Mouse (Mus musculus): ENCODE measurements at regions not wholly inside any gene's neighbourhood (a gene's known extent, or its start where the extent isn't known, plus 50 kb on each side); places are given as distances from the start of the nearest gene placed in this dataset.

DNA sequence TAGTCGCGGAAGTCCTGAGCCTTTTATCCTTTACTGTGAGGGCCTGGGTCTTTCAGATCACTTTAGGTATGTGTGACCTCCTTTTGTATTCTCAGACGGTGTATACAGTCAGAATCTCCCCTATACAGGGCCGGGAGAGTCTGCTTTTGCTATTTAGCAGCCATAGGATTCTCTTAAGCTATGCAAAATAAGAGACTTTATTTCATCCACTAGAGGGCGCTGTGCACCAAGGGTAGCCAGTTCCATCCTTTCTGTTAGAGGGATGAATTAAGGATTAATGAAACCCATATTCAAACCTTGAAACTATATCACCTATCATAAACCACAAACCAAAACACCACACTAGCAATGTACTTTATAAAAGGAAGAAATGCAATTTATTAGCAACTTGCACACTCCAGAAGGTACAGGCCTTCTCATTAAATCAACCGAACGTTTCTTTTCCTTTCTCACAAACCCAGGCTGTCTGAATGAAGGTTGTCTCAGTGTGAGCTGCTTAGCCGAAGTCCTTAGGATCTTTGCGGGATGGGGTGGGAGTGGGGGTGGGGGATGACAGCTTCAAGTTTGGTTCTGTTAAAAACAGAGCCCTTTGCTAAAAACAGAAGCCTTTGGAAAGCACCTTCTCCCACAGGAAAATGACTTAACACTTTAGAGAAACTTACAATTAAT lies 116.8 kb upstream of the Tmpo start:
- Histone ChIP-seq H3K4me2 (replicated peaks) (no peak overlapping the region), H3K4me3 (replicated peaks) (no peak overlapping the region), H3K27ac (replicated peaks) (no peak overlapping the region), H3K36me3 (no peaks in the 10 kb centered on the region), H3K9ac (no peak overlapping the region), H3K27me3 (no peaks in the 10 kb centered on the region), H3K4me1 (no peaks in the 10 kb centered on the region), H3K9me3 (replicated peaks) (no peaks in the 10 kb centered on the region)
- no peak for ATAC-seq (ENCODE audit: insufficient number of reproducible peaks, low FRiP score, low TSS enrichment, low read depth)
- 18% methylated on average over 9 of the region's 9 CpGs for WGBS

DNA sequence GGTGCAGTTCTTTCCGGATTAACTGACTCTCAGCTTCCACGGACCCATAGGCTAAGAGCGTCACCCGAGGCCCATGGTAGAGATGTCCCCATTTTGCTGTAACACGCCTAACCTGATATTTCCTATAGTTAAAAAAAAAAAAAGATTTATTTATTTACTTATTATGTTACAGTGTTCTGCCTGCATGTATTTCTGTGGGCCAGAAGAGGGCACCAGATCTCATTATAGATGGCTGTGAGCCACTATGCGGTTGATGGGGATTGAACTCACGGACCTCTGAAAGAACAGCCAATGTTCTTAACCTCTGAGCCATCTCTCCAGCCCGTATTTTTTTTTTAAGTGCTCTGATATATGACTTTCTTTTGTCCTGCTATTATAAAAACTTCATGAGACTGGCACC lies 114.2 kb upstream of the Tmpo start:
- 84% methylated on average over 8 of the region's 8 CpGs for WGBS
- no peak overlapping the region for H3K9ac ChIP-seq
- H3K27ac ChIP-seq (replicated peaks): no peak overlapping the region
- no peaks in the 10 kb centered on the region for H3K27me3 ChIP-seq
- no peaks in the 10 kb centered on the region for H3K36me3 ChIP-seq
- H3K4me3 ChIP-seq (replicated peaks): no peak overlapping the region
- ATAC-seq (ENCODE audit: insufficient number of reproducible peaks, low FRiP score, low TSS enrichment, low read depth): no peak
- no peak overlapping the region for H3K4me2 ChIP-seq (replicated peaks)
- no peaks in the 10 kb centered on the region for H3K4me1 ChIP-seq
- H3K9me3 ChIP-seq (replicated peaks): no peaks in the 10 kb centered on the region

DNA sequence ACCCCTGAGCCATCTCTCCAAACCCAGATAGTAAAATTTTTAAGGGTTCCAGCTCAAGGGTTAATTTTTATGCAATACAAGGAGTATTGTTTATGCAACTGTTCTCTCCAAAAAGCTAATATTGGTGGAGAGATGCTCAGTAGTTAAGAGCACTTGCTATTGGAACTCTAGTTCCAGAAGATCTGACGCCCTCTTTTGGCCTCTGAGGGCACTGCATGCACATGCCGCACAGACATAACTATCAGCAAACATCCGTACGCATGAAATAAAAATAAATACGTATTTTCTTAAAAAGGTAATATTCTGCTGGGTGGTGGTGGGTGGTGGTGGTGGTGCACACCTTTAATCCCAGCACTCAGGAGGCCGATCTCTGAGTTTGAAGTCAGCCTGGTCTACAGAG lies 112.1 kb upstream of the Tmpo start:
- 84% methylated on average over 6 of the region's 6 CpGs for WGBS
- Histone ChIP-seq H3K4me2 (replicated peaks) (no peak overlapping the region), H3K9me3 (replicated peaks) (no peaks in the 10 kb centered on the region), H3K9ac (no peak overlapping the region), H3K36me3 (no peaks in the 10 kb centered on the region), H3K4me3 (replicated peaks) (no peak overlapping the region), H3K27ac (replicated peaks) (no peak overlapping the region), H3K27me3 (no peaks in the 10 kb centered on the region), H3K4me1 (no peaks in the 10 kb centered on the region)
- ATAC-seq (ENCODE audit: insufficient number of reproducible peaks, low FRiP score, low TSS enrichment, low read depth): no peak

DNA sequence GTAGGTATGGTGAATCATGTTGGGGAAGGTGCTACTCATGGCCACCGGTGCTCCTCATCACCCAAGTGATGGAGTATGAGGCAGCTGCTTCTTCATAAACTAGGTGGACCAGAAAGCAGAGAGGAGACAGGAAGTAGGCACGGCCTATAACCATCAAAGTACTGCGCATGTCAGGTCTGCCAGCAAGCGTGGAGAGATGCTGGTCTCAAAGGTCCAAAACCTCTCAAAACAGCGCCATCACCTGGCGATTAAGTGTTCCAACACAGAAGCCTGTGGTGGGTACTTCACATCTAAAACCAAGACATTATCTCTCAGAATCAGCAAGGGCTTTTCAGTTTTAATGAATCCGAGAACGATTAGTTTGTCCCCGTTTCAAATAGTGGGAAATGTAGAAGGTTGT lies 103.1 kb upstream of the Tmpo start:
- H3K9me3 ChIP-seq (replicated peaks): no peaks in the 10 kb centered on the region
- H3K36me3 ChIP-seq: no peaks in the 10 kb centered on the region
- H3K4me2 ChIP-seq (replicated peaks): no peak overlapping the region
- WGBS: 91% methylated on average over 9 of the region's 9 CpGs
- no peak overlapping the region for H3K9ac ChIP-seq
- H3K4me1 ChIP-seq: no peaks in the 10 kb centered on the region
- H3K27ac ChIP-seq (replicated peaks): no peak overlapping the region
- H3K4me3 ChIP-seq (replicated peaks): no peak overlapping the region
- no peaks in the 10 kb centered on the region for H3K27me3 ChIP-seq
- no peak for ATAC-seq (ENCODE audit: insufficient number of reproducible peaks, low FRiP score, low TSS enrichment, low read depth)

DNA sequence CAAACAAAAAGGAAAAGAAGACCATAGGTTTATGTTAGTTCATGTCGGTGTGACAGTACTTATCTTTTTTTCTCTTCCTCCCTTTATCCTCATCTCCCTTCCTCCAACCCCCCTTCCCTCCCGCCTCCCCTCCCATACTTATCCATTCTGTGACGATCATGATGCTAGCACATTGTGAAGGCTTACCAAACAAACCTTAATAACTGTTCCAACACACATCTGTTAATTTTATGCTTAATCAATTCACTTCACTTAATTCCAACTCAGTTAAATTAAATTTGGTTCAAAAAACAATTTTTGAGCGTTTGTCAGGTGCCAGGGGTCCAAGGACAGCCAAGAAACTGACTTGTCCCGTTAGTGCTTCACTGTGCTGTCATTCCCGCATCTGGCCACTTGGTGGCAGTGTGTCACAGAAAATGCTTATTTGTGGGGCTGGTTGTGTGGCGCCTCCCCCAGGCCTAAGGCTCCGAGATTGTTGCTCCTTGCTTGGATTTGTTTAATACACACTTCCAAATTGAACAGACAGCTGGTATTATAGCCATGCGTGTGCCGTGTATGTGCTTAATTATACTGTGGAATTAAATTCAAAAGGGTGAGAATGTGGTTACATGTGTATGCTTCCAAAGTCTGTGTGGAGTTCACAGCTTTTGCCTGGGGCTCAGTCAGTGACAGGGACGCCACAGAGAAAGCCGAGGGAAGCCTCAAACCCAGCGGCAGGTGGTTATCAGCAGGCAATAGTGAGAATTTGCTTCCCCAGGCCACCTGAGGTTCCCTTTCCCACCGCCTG lies 90.0 kb upstream of the Tmpo start:
- Histone ChIP-seq H3K4me3 (replicated peaks) (no peak overlapping the region), H3K9me3 (replicated peaks) (no peaks in the 10 kb centered on the region), H3K27me3 (no peaks in the 10 kb centered on the region), H3K27ac (replicated peaks) (no peak overlapping the region), H3K4me1 (peaks cover 14% of the 10 kb centered on the region; the same call in 1 of the 2 replicates), H3K36me3 (no peaks in the 10 kb centered on the region), H3K9ac (no peak overlapping the region), H3K4me2 (replicated peaks) (peak overlapping the region; percentile 34)
- peak; percentile 31; the same call in 1 of the 2 replicates for ATAC-seq (ENCODE audit: insufficient number of reproducible peaks, low FRiP score, low TSS enrichment, low read depth)
- WGBS: 8% methylated on average over 14 of the region's 14 CpGs

DNA sequence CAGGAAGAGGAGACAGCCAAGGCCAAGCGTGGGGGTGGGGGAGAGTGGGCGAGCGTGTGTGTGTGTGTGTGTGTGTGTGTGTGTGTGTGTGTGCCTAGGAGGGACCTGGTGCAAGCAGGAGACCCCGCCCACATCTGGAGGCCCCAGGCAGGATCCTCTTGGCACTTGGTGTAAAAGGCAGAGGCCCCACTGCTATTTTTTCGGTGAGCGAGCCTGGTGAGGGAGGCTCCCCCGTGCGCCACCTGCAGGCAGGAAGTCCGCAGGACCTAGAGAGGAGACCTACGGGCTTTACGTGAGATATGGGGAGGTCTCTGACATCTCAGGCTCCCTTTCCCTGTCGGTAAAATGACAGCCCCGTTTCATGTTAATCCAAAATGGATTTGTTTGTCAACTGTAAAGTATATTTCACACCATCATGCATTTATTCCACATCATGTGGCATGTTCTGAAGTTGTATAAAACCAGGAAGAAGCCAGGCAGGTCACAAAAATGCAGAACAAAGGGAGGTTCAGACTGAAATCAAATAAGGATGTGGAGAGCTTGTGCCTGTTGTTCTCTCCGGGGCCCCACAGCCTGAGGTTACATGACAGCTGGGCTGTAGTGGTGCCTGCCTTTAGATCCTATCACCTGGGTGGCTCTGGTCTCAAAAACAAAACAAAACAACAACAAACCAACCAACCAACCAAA lies 89.3 kb upstream of the Tmpo start:
- H3K36me3 ChIP-seq: no peaks in the 10 kb centered on the region
- H3K9ac ChIP-seq: no peak overlapping the region
- 0 out of 2 replicates have a peak overlapping the region, but pooled peaks have one; percentile 6 for H3K4me3 ChIP-seq (replicated peaks)
- H3K27ac ChIP-seq (replicated peaks): no peak overlapping the region
- no peaks in the 10 kb centered on the region for H3K27me3 ChIP-seq
- 16% methylated on average over 14 of the region's 14 CpGs for WGBS
- peak overlapping the region; percentile 34 for H3K4me2 ChIP-seq (replicated peaks)
- ATAC-seq (ENCODE audit: insufficient number of reproducible peaks, low FRiP score, low TSS enrichment, low read depth): peak; percentile 58; the same call in 1 of the 2 replicates
- no peaks in the 10 kb centered on the region for H3K9me3 ChIP-seq (replicated peaks)
- H3K4me1 ChIP-seq: peaks cover 14% of the 10 kb centered on the region; the same call in 1 of the 2 replicates

DNA sequence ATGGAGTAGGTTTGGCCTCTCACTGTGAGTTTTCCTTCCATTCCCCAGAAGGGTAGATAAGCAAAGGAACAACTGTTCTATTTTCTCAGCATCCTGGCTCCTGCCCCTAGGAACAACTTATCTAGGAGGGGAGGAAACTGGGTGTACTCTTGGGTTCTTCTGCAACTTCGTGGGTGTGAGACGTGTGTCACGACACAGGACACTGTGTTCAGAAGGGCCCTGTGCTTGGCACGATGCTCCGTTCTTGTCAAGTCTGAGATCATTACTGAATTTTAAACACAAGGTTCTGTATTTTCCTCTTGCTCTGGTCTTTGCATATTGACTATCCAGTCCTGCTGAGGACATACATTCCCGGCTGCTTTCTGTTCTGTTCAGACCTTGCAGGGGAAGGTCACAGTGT lies 86.8 kb upstream of the Tmpo start:
- ATAC-seq (ENCODE audit: insufficient number of reproducible peaks, low FRiP score, low TSS enrichment, low read depth): no peak
- Histone ChIP-seq H3K4me2 (replicated peaks) (no peak overlapping the region), H3K27me3 (no peaks in the 10 kb centered on the region), H3K4me3 (replicated peaks) (no peak overlapping the region), H3K9me3 (replicated peaks) (no peaks in the 10 kb centered on the region), H3K9ac (no peak overlapping the region), H3K4me1 (peaks cover 14% of the 10 kb centered on the region; the same call in 1 of the 2 replicates), H3K27ac (replicated peaks) (no peak overlapping the region), H3K36me3 (no peaks in the 10 kb centered on the region)
- 85% methylated on average over 6 of the region's 6 CpGs for WGBS

DNA sequence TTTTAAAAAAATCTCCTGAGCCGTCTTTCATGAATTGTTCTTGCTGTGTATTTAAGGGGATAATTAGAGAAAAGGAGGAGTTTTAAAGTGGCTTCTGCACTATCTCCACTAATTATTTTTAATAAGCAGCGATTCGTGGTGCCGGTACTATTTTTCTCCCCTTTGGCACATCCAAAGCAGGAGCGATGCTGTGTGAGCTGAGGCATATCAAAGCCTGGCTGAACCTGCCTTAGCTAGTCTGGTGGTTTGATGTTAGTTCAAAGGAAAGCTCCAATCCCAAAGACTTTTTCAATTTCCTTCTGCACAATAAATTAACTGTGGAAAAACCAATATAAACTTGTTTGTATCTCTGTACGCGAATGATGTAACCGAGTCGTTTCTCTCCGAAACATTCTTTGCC lies 79.3 kb upstream of the Tmpo start:
- WGBS: 61% methylated on average over 10 of the region's 10 CpGs
- Histone ChIP-seq H3K4me1 (0 out of 2 replicates have a peak, but pooled peaks cover 2% of the 10 kb centered on the region), H3K27ac (replicated peaks) (no peak overlapping the region), H3K36me3 (no peaks in the 10 kb centered on the region), H3K4me2 (replicated peaks) (no peak overlapping the region), H3K9me3 (replicated peaks) (no peaks in the 10 kb centered on the region), H3K27me3 (no peaks in the 10 kb centered on the region), H3K4me3 (replicated peaks) (no peak overlapping the region), H3K9ac (no peak overlapping the region)
- ATAC-seq (ENCODE audit: insufficient number of reproducible peaks, low FRiP score, low TSS enrichment, low read depth): no peak

DNA sequence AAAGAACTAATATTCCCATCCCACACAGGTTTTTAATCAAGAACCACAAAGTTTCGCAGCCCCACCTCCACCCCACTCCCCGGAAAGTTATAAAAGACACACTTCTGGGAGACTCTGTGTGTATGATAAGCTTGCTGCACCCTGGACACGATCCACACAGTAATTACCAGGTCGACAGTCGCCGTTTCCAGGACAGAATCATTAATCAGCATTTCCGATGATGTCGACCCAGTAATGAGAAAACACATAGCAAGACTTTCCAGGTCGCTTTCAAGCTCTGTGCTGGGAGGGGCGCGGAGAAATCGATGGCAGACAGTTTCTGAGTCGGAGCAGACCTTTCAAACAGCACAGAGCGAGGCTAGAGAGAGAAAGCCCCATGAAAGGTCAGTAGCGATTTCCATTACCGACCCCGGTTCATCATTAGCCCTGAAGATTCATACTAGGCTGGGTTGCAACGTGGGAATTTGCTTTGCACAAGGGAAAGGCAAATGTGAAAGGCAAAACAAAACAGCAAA lies 68.6 kb upstream of the Tmpo start:
- H3K27ac ChIP-seq (replicated peaks): no peak overlapping the region
- peak overlapping the region; percentile 31 for H3K4me2 ChIP-seq (replicated peaks)
- 0 out of 2 replicates have a peak overlapping the region, but pooled peaks have one; percentile 7 for H3K4me3 ChIP-seq (replicated peaks)
- peaks cover 5% of the 10 kb centered on the region; the same call in 1 of the 2 replicates for H3K4me1 ChIP-seq
- WGBS: 50% methylated on average over 18 of the region's 18 CpGs
- H3K27me3 ChIP-seq: no peaks in the 10 kb centered on the region
- H3K9me3 ChIP-seq (replicated peaks): no peaks in the 10 kb centered on the region
- no peak for ATAC-seq (ENCODE audit: insufficient number of reproducible peaks, low FRiP score, low TSS enrichment, low read depth)
- no peaks in the 10 kb centered on the region for H3K36me3 ChIP-seq
- H3K9ac ChIP-seq: no peak overlapping the region

DNA sequence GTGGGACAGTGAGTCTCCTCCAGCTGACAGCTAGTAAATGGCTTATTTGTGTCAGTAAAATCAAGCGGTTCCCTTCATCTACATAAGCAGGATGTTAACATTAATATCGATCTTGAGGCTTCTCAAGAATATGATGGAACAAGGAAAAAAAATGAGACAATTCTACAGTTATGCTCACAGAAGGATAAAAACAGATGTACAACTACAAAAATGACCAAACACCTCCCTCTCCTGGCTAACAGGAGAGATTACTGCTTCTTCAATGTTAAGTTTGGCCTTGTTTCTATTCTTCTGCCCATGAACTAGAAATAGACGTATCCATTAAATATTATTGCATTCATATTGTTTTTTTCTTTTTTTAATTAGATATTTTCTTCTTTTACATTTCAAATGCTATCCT lies 63.2 kb upstream of the Tmpo start:
- Histone ChIP-seq H3K9ac (no peak overlapping the region), H3K4me2 (replicated peaks) (no peak overlapping the region), H3K27me3 (no peaks in the 10 kb centered on the region), H3K4me1 (peaks cover 44% of the 10 kb centered on the region), H3K36me3 (no peaks in the 10 kb centered on the region), H3K27ac (replicated peaks) (no peak overlapping the region), H3K9me3 (replicated peaks) (no peaks in the 10 kb centered on the region), H3K4me3 (replicated peaks) (no peak overlapping the region)
- no peak for ATAC-seq (ENCODE audit: insufficient number of reproducible peaks, low FRiP score, low TSS enrichment, low read depth)
- 54% methylated on average over 3 of the region's 3 CpGs for WGBS

DNA sequence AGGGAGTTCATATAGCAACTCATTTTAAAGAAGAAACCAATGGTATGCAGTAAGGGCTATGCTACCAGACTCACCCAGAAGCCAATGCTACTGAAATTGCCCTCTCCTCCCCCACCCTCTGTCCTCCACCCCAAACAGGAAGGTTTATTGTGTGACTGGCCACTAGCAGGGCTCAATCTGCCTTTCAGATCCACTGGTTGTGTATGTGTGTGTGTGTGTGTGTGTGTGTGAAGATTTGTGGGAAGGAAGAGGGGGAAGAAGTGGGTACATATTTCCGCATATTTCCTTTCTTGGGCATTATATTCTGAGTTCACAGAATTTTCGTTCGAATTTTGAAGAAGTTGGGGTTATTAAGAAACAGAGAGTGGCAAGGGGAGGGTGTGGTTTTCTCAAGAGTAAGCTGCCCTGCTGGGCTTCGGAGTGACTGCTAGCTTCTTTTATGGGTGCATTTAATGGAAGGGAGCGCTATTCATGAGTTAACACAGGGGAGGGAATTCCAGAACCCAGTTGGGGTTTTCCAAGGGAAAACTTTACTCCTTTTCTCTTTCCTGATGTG lies 61.5 kb upstream of the Tmpo start:
- Histone ChIP-seq H3K9ac (no peak overlapping the region), H3K9me3 (replicated peaks) (no peaks in the 10 kb centered on the region), H3K4me2 (replicated peaks) (no peak overlapping the region), H3K27me3 (no peaks in the 10 kb centered on the region), H3K36me3 (no peaks in the 10 kb centered on the region), H3K4me3 (replicated peaks) (no peak overlapping the region), H3K4me1 (peaks cover 55% of the 10 kb centered on the region), H3K27ac (replicated peaks) (peak overlapping the region; percentile 88)
- WGBS: 50% methylated on average over 5 of the region's 5 CpGs
- no peak for ATAC-seq (ENCODE audit: insufficient number of reproducible peaks, low FRiP score, low TSS enrichment, low read depth)
